Mouse (Mus musculus): ENCODE results near the gene Evl. TPM values are rescaled to one million over a fixed set of nuclear protein-coding genes. Genes with fewer than 3 reads are reported as not detected.

Gene Evl
- total RNA-seq, 2 experiments from 2014 or later, result 73.4 to 96.9 TPM

DNA sequence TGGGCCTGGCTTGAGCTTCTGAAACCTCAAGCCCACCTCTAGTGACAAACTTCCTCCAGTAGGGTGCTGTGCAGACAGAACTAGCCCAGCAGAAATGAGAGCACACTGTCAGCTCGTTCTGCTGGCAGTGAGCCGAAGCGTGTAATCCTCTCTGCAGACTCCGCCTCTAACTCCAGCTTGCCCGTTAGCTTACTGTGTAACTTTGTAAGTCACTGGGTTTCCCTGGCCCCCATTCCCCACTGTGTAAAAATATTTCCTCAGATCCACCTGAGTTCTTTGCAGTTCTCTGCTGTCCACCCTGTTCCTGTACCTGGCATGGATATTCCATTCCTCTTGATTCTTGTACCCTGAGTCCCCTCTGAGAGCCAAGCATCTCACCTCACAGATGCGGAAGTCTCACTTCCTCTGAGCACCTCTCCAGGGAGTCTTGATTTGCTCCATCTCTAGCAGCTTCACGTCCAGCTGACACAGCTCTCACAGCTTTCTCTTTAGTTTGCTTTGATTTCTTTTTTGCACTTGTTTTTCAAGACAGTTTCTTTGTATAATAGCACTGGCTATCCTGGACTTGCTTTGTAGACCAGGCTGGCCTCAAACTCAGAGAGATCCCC, 96.6 kb downstream of the Evl start:
- DNase-seq, result no peak

DNA sequence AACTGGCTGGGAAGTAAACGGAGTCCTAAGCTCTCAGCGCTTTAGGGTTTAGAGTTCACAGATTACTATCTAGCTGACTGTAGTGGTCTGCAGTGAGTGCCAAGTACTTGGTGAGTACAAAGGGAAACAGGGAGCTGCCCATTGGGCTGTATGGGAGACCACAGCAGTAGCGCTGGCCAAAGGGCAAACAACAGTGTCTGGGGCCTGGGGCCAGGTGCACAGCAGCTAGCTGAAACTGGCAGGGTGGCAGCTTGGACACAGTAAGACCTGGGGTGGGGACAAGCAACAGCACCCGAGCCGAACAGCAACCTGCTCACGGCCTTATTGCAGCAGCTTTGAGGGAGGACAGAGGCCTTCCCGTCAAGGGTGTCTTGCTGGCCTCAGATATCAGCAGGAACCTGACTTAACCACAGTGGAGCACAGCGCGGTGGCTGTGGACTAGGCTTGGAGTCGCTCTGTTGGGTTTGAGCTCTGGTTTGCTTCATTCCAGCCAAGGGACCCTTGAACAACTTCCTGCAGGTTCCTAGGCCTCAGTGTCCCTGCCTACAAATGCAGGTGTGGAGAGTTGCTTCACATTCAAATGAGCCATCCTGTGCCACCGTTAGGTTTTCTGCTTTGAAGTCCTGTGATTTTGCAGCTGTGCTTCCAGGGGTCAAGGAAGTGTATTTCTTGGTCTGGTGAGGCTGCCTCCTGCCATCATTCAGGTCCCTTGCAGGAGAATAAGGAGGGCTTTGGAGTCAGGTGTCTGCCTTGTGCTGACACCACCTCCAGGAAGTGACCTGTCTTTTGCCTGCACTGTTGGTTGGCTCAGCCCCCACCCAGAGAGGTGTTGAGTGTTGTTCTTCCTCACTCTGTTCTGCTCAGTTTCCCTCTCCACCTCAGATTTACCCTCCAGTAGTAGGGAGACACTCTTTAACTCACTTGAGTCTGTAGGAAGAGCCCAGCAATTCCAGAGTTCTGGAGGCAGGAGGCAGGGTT, 99.1 kb downstream of the Evl start:
- no peak for DNase-seq

DNA sequence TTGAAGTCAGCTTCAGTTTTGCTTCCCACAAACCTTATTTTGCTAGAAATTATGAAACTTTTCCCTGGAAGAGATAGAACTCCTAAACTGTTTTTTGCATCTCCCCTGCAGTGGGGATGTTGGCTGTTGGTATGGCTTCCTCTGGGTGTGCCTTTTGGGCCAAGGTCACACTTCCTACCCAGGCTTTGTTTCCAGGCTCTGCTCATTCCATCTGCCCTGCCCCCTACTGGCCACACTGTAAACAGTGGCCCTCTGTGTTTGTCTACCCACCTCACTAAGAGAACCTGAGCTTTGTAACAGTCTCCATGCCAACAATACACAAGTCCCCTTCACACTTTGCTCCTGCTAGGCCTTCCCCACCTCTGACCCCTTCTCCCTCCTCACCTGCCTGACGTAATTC, 102.8 kb downstream of the Evl start:
- peak; percentile 66 for DNase-seq

DNA sequence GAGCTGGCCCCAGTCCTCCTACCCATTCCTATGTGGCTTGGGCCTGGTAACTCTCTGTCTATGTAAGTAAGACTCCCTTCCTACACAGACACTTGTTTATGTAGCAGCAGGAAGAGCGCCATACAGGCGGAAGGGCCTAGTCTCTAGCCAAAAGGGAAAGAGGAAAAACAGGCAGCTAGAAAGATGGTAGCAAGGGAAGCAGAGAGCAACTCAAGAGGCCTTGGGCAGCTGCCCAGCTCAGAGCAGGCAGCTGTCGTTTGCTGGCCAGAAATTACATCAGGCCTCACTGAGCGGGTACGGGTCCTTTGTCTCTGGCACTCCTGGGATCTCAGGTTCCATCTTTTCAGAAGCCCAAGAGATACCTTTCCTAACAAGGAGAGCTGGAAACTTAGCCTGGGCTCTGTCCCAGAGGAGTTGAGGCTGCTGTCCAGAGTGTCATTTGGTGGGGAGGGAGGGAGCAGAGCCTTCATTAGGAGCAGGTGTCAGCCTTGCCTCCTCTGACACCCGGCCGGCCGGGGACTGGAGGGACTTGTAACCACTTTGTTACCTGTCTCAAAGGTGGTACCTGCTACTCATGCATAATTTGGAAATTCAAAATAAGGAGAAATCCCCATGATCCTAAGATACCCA, 114.2 kb downstream of the Evl start:
- DNase-seq, result no peak

DNA sequence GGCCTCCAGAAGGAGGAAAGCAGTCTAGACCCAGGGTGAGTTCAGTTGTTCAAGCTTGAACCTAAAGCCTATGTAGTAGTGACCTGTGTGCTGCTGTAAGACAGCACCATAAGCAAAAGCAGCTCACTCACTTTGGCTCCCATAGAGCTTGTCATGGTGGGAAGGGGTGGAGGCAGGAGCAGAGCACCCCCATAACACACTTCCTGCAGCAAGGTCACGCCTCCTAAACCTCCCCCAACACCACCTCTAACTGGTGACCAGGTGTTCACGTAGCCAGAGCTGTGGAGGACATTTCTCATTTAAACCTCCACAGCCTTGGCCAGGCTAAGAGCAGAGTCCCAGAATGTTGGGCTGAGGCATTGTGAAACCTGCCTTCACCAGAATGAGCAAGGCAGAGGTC, 117.0 kb downstream of the Evl start:
- no peak for DNase-seq

DNA sequence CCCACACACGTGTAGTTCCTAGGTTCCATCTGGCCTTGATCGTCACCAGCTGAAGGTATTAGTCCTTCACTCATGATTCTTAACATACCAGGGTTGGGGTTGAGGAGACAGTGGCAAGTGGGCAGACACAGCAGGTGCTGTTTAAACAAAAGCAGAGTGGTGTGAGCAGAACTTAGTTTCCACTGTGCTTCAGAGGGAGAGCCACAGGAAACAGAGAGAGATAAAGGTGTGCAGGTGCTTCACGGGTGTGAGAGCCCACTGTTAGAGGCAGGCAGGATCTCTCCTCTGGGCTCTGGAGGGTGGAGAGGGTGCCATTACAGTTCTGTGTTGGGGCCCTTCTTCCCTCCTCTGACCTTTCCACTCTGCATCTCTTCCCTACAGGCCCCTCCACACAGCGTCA, 118.4 kb downstream of the Evl start:
- DNase-seq, result no peak

DNA sequence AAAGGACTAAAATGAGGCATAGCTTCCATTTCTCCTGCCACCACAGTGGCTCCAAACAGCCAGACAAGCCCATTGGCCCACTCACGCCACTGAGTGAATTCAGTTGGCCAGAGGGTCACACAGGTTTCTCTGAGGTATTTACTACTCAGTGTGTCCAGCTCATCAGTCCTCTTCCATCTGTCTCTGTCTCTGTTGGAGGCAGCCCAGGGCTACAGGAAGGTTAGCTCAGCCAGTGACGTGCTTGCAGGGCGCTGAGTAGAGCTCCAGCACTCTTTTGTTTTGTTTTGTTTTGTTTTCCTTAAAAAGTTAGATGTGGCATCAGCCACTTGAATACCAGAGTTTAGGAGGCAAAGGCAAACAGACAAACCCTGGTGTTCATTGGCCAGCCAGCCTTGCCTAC, 119.0 kb downstream of the Evl start:
- no peak for DNase-seq

DNA sequence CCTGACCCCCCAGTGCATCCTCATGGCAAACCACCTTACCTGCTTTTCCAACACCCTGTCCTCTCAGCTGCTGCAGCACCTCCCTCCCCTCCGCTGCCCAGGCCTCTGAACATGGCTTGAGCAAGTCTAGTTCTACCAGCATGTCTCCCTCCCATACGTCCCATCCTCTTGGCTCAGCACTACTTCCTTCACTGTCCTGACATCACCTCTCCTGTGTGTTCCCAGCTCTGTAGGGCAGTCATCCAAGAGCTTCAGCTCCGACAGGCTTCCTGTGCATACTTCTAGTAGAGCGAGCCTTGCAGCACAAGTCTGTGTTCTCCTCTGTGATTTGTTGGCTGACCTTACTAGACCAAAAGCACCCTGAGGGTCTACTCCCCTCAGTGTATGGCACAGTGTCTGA, 120.0 kb downstream of the Evl start:
- DNase-seq, result peak; percentile 31

DNA sequence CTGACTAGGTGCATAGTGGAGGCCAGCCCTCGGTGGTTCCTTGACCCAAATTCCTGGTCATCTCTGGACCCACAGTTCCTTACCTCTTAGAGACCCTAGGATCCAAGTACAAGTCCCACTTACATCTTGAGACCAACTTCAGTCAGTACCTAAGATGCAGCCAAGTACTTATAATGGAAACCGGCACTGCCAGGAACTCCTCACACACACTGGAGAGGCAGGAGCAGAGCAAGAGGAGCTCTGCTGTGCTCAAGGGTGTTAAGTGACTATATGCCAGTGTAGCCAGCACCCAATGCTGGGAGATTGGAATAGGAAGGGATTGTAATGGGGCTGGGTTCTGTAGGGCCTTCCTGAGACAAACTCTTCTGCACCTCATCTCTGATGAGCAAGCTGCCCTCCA, 120.4 kb downstream of the Evl start:
- no peak for DNase-seq

DNA sequence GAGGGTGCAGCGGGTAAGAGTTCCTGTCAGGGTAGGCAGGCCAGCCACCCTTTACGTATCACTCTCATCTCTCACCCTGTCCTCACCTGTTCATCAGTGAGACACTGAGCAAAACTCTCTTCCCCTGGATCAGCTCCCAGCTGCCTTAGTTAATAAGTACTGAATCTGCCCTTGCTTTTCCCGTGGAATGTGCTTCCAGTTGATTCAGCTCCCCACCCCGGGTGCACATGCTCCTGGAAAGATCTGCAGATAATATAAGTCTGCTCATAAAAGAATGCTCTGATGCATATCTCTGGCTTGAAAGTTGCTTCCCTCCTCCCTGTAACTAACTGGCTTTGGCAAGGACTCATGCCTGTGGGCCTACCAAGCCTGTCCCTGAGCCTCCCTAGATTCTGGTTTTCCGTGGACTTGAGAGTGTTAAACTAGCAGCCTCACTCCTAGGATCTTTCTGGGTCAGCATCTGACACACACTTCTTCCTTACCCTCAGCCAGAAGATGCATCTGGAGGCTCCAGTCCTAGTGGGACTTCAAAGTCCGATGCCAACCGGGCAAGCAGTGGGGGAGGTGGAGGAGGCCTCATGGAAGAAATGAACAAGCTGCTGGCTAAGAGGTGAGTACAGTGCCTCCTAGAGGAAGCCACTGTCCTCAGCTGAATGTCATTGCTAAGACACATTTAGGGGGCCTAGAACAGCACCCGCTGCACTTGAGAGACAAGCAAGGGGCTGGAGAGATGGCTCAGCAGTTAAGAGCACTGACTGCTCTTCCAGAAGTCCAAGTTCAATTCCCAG, 121.3 kb downstream of the Evl start:
- DNase-seq, result no peak

DNA sequence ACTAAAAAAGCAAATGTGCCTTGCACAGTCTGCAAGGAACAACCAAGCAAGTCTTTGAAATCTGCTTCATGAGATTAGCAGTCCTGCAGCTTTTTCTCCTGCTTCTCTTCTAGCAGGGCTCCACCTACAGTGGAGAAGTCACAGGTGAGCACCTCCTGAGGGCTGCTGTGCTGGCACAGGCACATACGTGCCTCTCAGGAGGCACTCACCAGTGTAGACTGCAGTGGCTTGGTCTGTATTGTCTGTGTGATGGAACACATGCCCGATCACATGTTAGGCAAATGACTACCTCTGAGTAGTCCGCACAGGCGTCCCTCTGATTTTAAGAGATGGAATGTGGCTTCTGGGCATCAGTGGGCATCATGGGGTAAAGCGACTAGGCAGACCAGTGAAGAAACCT, 122.6 kb downstream of the Evl start:
- no peak for DNase-seq

DNA sequence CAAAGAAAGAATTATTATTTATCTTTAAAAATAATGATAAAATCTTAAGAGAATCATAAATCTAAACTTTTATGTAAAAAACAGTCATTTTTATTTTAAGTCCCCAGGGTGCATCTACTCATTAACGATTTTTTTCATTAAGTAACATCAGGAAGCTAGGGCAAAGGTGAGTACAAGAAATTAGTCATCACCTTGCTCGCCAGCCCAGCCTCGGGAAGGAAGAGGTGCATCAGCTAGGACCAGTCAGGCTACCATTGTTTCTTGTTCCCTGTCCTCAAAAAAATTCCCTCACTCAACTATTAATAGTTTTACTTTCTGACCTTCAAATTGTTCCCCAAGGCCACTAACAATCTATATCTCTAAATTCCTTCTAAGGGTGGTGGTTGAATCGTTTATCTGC, 123.8 kb downstream of the Evl start:
- DNase-seq, result no peak

DNA sequence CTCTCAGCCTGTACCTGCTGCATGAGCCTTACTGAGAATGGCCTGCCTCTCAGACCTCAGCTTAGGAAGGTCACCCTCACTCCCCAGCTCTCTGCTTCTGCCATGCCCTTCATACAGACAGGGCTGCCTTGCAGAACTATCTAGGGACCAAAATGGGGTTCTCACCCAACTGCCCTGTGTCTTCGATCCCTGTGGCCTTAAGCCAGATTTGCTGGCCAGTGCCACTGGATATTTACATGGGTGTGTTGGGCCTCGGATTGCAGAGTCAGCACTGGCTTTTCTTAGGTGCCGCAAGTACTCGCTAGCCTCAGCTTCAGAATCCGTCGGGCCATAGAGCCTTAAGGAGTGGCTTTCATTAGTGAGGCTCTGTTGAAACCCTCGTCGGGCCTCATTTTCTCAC, 126.3 kb downstream of the Evl start:
- peak; percentile 47 for DNase-seq

DNA sequence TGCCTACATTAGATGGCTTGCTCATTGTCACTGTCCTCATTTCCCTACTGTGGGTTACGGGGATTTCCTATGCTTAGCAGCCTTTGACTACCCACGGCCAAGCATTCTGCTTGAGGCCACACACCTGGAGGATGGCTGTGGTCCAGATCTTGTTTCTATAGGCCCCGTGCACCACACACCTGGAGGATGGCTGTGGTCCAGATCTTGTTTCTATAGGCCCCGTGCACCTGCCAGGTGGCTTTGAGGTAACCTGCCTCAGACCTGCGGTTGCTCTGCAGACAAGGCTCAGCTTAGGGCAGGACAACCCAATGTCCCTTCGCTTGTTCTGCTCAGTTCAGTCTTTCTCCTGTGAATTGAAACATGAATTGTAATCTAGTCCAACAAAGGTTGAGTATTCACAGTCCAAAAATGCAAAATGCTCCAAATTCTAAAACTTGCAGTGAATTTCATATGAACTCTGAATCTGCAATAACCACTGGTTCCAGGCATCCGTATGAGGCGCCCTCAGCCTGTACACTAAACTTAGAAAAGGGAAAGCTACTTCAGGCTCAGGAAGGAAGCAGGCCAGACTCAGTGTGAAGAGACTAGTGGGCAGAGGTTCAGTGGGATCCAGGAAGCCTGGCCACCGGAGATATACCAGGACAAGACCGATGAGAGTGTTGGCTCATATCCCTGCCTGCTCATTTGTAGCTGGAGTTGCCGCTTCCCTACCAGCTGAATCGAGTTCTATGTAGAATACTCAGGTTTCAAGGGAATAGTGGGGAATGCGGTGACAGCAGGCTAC, 127.9 kb downstream of the Evl start:
- DNase-seq, result no peak

DNA sequence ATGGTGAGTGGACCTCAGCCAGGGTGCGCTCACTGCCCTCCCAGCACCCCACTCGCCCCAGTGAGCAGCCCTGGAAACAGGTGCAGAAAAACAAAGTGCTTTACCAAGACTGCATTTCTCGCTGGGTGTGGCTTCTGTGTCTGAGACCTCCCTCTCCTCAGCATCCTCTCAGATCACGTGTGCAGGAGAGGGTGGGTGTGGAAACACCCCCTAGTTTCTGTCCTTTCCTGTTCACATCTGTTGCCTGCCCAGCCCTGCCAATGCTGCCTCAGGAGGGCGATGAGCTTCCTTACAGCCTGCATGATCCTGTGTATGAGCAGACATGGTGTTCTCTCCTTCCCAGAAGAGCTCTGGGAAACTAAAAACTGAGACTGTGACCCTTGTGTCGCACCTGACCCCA, 131.9 kb downstream of the Evl start:
- no peak for DNase-seq

DNA sequence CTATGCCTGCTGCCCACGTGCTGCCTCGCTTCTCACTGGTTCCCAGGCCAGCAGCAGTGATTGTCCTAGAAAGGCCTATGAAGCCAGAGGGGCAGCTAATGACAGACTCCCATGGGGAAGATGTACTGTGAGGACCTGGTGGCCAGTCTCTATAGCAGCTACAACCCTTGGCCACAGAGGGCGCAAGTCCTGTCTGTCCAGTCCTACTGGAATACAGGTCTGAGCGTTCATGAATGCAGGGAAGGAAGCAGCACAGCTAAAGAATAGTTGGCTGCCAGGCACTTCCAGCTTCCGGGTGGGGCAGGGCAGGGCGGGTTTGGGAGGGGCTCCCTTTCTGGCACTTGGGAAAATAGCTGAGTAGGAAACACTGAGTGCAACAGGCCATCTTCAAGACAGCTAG, 132.4 kb downstream of the Evl start:
- no peak for DNase-seq

DNA sequence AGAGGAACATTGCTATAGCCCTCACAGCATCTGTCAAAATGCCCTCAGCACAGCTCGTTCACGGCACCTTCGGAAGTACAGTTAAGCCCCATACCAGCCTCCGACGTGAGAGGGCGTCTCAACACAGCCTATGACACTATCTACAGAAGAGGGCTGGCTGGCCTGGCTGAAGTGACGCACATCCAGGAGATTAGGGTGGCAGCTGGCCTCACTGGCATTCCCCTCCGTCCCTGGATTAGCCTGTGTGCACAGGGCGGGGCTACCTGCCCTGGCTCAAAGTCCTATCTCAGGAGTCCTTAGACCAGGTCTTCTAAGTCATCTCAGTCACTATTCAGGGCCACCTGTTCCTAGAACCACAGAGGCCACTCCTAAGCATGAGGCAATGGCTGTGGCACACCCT, 134.6 kb downstream of the Evl start:
- no peak for DNase-seq

DNA sequence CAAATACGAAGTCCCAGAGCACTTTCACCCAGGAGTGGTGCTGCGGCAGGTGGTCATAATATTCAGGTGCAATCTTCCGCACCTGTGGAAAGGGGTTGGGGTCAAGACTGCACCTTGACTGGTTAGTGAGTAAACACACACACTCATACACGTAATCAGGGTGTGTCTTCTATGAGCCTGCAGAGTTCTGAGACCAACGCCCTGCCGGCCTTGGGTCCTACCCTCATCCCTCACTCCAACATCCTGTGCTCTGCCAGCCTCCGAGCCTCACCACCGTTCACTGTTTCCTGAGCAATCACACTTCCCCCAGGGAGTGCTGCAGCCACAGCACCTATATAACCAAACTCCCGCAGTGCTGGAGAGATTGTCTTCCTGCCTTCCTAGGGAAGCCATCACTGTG, 136.0 kb downstream of the Evl start:
- DNase-seq, result no peak

DNA sequence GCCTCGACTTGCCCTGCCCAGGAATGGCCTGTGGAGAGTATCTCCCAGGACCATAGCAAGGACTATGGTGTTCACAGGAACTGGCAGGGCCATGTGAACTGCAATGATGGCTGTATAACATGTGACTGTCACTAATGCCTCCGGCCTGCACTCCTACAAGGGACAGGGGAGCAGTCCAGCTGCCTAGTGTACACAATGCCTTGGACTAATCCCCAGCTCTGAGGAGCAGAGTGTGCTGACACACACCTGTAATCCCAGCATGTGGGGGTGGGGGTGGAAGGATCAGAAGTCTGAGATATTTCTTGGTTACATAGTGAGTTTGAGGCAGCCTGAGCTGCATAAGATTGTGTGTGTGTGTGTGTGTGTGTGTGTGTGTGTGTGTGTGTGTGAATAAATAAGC, 139.1 kb downstream of the Evl start:
- no peak for DNase-seq

DNA sequence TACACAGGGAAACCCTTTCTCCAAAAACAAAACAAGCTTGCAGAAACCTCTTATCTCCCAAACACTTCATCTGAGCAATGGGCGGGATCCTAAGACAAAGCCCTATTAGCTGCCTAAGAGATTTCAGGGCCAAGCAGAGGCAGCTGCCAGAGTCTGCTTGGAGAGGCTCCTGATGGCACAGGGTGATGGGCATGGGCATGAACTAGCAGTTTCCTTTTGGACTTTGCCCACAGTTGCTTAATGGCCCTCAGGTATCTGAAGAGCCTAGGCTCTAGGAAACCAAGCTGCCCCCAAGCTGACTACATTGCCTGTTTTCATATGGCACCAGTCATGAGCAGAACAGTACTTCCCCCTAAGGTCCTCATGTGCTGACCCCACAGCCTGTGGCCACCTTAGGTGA, 139.7 kb downstream of the Evl start:
- no peak for DNase-seq

DNA sequence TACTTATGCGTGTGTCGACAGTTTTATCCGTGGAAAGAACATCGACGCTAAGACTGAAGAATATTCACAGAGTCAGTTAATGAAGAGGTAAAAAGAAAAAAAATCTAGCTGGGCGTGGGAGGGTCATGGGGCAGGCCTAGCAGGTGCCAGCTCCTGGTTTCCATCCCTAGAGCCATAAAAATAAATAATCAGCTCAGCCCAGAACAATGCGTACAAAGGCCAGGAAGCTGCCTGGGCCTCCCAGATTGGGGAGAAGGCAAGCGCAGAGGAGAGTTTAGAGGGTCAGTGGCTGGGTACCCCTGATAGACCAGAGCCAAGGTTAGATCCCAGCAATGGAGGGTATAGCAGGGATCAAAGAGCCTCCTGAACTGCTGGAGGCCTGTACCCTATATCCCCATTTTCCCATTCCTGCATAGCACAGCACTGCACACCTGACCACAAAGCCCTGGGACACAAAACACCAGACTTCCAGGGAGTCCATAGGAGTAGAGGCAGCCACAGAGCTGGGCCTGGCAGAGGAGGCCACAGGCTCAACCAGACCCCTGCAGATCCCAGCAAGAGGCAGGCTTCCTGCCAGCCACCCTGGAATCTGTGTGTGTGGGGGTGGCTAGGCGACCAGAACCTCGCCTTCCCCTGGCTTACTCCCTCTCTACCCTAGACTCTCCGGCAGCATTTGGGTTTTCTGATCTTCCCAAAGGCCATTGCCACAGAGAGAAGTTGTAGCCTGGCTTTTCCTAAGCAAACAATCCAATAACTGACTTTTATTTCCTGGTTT, 144.4 kb downstream of the Evl start:
- DNase-seq, result no peak

Measured in adrenal gland, postnatal 10 days (tissue).